Mouse (Mus musculus) left cerebral cortex, adult 8-10 months (tissue): ENCODE measurements at regions not wholly inside any gene's neighbourhood (a gene's known extent, or its start where the extent isn't known, plus 50 kb on each side); places are given as distances from the start of the nearest gene placed in this dataset.
"Not testable (repeated sequence)": the region's sequence is repeated elsewhere in the genome, so short reads cannot be mapped to it uniquely, and the experiment has no call there.

ENCODE experiments used
- DNase-seq, 2 experiments: peaks; one replicate each; pipeline ENCODE4 v3.0.0; 2022; ENCODE audit warnings: low spot score in 2 of 2

GRCm38 (mm10) chr9:5709480-5709879 is 364.2 kb downstream of the Casp12 start:
- no peak for DNase-seq

- not testable (repeated sequence) for DNase-seq
These were observed 373.4 kb downstream of the Casp12 start for GRCm38 (mm10) chr9:5718585-5718984.

- no peak for DNase-seq
These were observed 383.6 kb downstream of the Casp12 start for GRCm38 (mm10) chr9:5728843-5729242.

- no peak for DNase-seq
These were observed 407.6 kb downstream of the Casp12 start for GRCm38 (mm10) chr9:5752686-5753301.

- DNase-seq = no peak
These were observed 408.6 kb downstream of the Casp12 start for GRCm38 (mm10) chr9:5753785-5754184.

GRCm38 (mm10) chr9:5761215-5761614 is 407.2 kb upstream of the Pdgfd start:
- DNase-seq = no peak

GRCm38 (mm10) chr9:5769927-5770326 is 398.5 kb upstream of the Pdgfd start:
- no peak for DNase-seq

- no peak for DNase-seq
These were observed 397.2 kb upstream of the Pdgfd start for GRCm38 (mm10) chr9:5771158-5771557.
